Mouse (Mus musculus): ENCODE results near the gene Chrm4. TPM values are rescaled to one million over a fixed set of nuclear protein-coding genes. Genes with fewer than 3 reads are reported as not detected.

Chrm4 gene
- 1.1 and 1.4 TPM in 2 replicates for polyA plus RNA-seq (2014; fragmentation: Nextera tagmentation; extraction: Ambion mirVana)

GRCm38 (mm10) chr2:91926949-91927348, at the start of gene Chrm4:
Gene Chrm4 (plus strand): TSS chr2:91927249.
- H3K4me2 ChIP-seq (ENCODE audit: low read depth, low read length) = no peak within 1 kb of the TSS
- no peak for ATAC-seq (ENCODE audit: low read depth)
- peaks cover 13% of the 10 kb centered on the region; the same call in 1 of the 2 replicates for H3K27me3 ChIP-seq (ENCODE audit: control insufficient read depth, insufficient read depth, low read length)
- 89% methylated on average over 3 of the region's 3 CpGs for WGBS
- no peaks in the 10 kb centered on the region for H3K36me3 ChIP-seq (ENCODE audit: control insufficient read depth, insufficient read depth, low read length)
- H3K9ac ChIP-seq (replicated peaks; ENCODE audit: low read depth, low read length) = no peak within 1 kb of the TSS
- H3K27ac ChIP-seq (ENCODE audit: low read depth, low read length) = no peak within 1 kb of the TSS
- no peaks in the 10 kb centered on the region for H3K9me3 ChIP-seq (ENCODE audit: control insufficient read depth, low read length)
- H3K4me1 ChIP-seq (ENCODE audit: control insufficient read depth, insufficient read depth, low read length) = peaks cover 15% of the 10 kb centered on the region
- H3K4me3 ChIP-seq (ENCODE audit: low read depth, low read length) = no peak within 1 kb of the TSS

- no peak overlapping the region; the same call in 1 of the 2 replicates for H3K27ac ChIP-seq (ENCODE audit: low read depth, low read length)
- 67% methylated on average over 7 of the region's 7 CpGs for WGBS
Measured at GRCm38 (mm10) chr2:91878387-91879180, 48.5 kb upstream of the Chrm4 start.

GRCm38 (mm10) chr2:91883961-91884360, 43.1 kb upstream of the Chrm4 start:
- H3K4me1 ChIP-seq (ENCODE audit: control insufficient read depth, insufficient read depth, low read length) = no peaks in the 10 kb centered on the region
- no peak overlapping the region for H3K4me3 ChIP-seq (ENCODE audit: low read depth, low read length)
- H3K4me2 ChIP-seq (ENCODE audit: low read depth, low read length) = no peak overlapping the region
- no peaks in the 10 kb centered on the region for H3K9me3 ChIP-seq (ENCODE audit: control insufficient read depth, low read length)
- no peak overlapping the region for H3K27ac ChIP-seq (ENCODE audit: low read depth, low read length)
- no peaks in the 10 kb centered on the region for H3K27me3 ChIP-seq (ENCODE audit: control insufficient read depth, insufficient read depth, low read length)
- peaks cover 11% of the 10 kb centered on the region for H3K36me3 ChIP-seq (ENCODE audit: control insufficient read depth, insufficient read depth, low read length)
- WGBS = 87% methylated on average over 4 of the region's 4 CpGs
- no peak for ATAC-seq (ENCODE audit: low read depth)
- H3K9ac ChIP-seq (replicated peaks; ENCODE audit: low read depth, low read length) = no peak overlapping the region

More at GRCm38 (mm10) chr2:91878387-91879180, 48.5 kb upstream of the Chrm4 start:
- Histone ChIP-seq H3K27me3 (ENCODE audit: control insufficient read depth, insufficient read depth, low read length) (no peaks in the 10 kb centered on the region), H3K4me3 (ENCODE audit: low read depth, low read length) (no peak overlapping the region), H3K9ac (replicated peaks; ENCODE audit: low read depth, low read length) (no peak overlapping the region), H3K36me3 (ENCODE audit: control insufficient read depth, insufficient read depth, low read length) (no peaks in the 10 kb centered on the region), H3K4me2 (ENCODE audit: low read depth, low read length) (no peak overlapping the region), H3K4me1 (ENCODE audit: control insufficient read depth, insufficient read depth, low read length) (no peaks in the 10 kb centered on the region), H3K9me3 (ENCODE audit: control insufficient read depth, low read length) (no peaks in the 10 kb centered on the region)
- ATAC-seq (ENCODE audit: low read depth) = no peak

GRCm38 (mm10) chr2:91884616-91885015, 42.4 kb upstream of the Chrm4 start:
- Histone ChIP-seq H3K4me3 (ENCODE audit: low read depth, low read length) (no peak overlapping the region), H3K9ac (replicated peaks; ENCODE audit: low read depth, low read length) (no peak overlapping the region), H3K4me1 (ENCODE audit: control insufficient read depth, insufficient read depth, low read length) (no peaks in the 10 kb centered on the region), H3K4me2 (ENCODE audit: low read depth, low read length) (no peak overlapping the region), H3K27ac (ENCODE audit: low read depth, low read length) (no peak overlapping the region), H3K9me3 (ENCODE audit: control insufficient read depth, low read length) (no peaks in the 10 kb centered on the region), H3K36me3 (ENCODE audit: control insufficient read depth, insufficient read depth, low read length) (peaks cover 11% of the 10 kb centered on the region), H3K27me3 (ENCODE audit: control insufficient read depth, insufficient read depth, low read length) (no peaks in the 10 kb centered on the region)
- ATAC-seq (ENCODE audit: low read depth) = no peak
- WGBS = 82% methylated on average over 4 of the region's 4 CpGs

- Histone ChIP-seq H3K4me3 (ENCODE audit: low read depth, low read length) (no peak overlapping the region), H3K27me3 (ENCODE audit: control insufficient read depth, insufficient read depth, low read length) (no peaks in the 10 kb centered on the region), H3K4me2 (ENCODE audit: low read depth, low read length) (no peak overlapping the region), H3K27ac (ENCODE audit: low read depth, low read length) (no peak overlapping the region), H3K4me1 (ENCODE audit: control insufficient read depth, insufficient read depth, low read length) (no peaks in the 10 kb centered on the region), H3K9ac (replicated peaks; ENCODE audit: low read depth, low read length) (no peak overlapping the region), H3K9me3 (ENCODE audit: control insufficient read depth, low read length) (no peaks in the 10 kb centered on the region), H3K36me3 (ENCODE audit: control insufficient read depth, insufficient read depth, low read length) (no peaks in the 10 kb centered on the region)
- WGBS = 82% methylated on average over 3 of the region's 3 CpGs
- ATAC-seq (ENCODE audit: low read depth) = no peak
Measured at GRCm38 (mm10) chr2:91894716-91895115, 32.3 kb upstream of the Chrm4 start.

GRCm38 (mm10) chr2:91895401-91895800, 31.6 kb upstream of the Chrm4 start:
- WGBS = 87% methylated on average over 3 of the region's 3 CpGs
- Histone ChIP-seq H3K9me3 (ENCODE audit: control insufficient read depth, low read length) (no peaks in the 10 kb centered on the region), H3K27ac (ENCODE audit: low read depth, low read length) (no peak overlapping the region), H3K36me3 (ENCODE audit: control insufficient read depth, insufficient read depth, low read length) (no peaks in the 10 kb centered on the region), H3K4me2 (ENCODE audit: low read depth, low read length) (no peak overlapping the region), H3K27me3 (ENCODE audit: control insufficient read depth, insufficient read depth, low read length) (no peaks in the 10 kb centered on the region), H3K4me1 (ENCODE audit: control insufficient read depth, insufficient read depth, low read length) (no peaks in the 10 kb centered on the region), H3K4me3 (ENCODE audit: low read depth, low read length) (no peak overlapping the region), H3K9ac (replicated peaks; ENCODE audit: low read depth, low read length) (no peak overlapping the region)
- ATAC-seq (ENCODE audit: low read depth) = no peak

- Histone ChIP-seq H3K27ac (ENCODE audit: low read depth, low read length) (no peak overlapping the region), H3K4me2 (ENCODE audit: low read depth, low read length) (no peak overlapping the region), H3K4me3 (ENCODE audit: low read depth, low read length) (no peak overlapping the region), H3K9me3 (ENCODE audit: control insufficient read depth, low read length) (no peaks in the 10 kb centered on the region), H3K27me3 (ENCODE audit: control insufficient read depth, insufficient read depth, low read length) (no peaks in the 10 kb centered on the region), H3K4me1 (ENCODE audit: control insufficient read depth, insufficient read depth, low read length) (no peaks in the 10 kb centered on the region), H3K36me3 (ENCODE audit: control insufficient read depth, insufficient read depth, low read length) (no peaks in the 10 kb centered on the region), H3K9ac (replicated peaks; ENCODE audit: low read depth, low read length) (no peak overlapping the region)
- ATAC-seq (ENCODE audit: low read depth) = no peak
Measured at GRCm38 (mm10) chr2:91897968-91898367, 29.1 kb upstream of the Chrm4 start.

- Histone ChIP-seq H3K36me3 (ENCODE audit: control insufficient read depth, insufficient read depth, low read length) (no peaks in the 10 kb centered on the region), H3K4me2 (ENCODE audit: low read depth, low read length) (no peak overlapping the region), H3K9ac (replicated peaks; ENCODE audit: low read depth, low read length) (no peak overlapping the region), H3K27ac (ENCODE audit: low read depth, low read length) (no peak overlapping the region), H3K4me3 (ENCODE audit: low read depth, low read length) (no peak overlapping the region), H3K27me3 (ENCODE audit: control insufficient read depth, insufficient read depth, low read length) (no peaks in the 10 kb centered on the region), H3K9me3 (ENCODE audit: control insufficient read depth, low read length) (no peaks in the 10 kb centered on the region), H3K4me1 (ENCODE audit: control insufficient read depth, insufficient read depth, low read length) (no peaks in the 10 kb centered on the region)
- no peak for ATAC-seq (ENCODE audit: low read depth)
- 95% methylated on average over 3 of the region's 3 CpGs for WGBS
Measured at GRCm38 (mm10) chr2:91899141-91899540, 27.9 kb upstream of the Chrm4 start.

- no peak overlapping the region for H3K4me2 ChIP-seq (ENCODE audit: low read depth, low read length)
- no peak for ATAC-seq (ENCODE audit: low read depth)
- no peaks in the 10 kb centered on the region for H3K27me3 ChIP-seq (ENCODE audit: control insufficient read depth, insufficient read depth, low read length)
- H3K9ac ChIP-seq (replicated peaks; ENCODE audit: low read depth, low read length) = no peak overlapping the region
- no peaks in the 10 kb centered on the region for H3K9me3 ChIP-seq (ENCODE audit: control insufficient read depth, low read length)
- no peaks in the 10 kb centered on the region for H3K36me3 ChIP-seq (ENCODE audit: control insufficient read depth, insufficient read depth, low read length)
- 96% methylated on average over 8 of the region's 8 CpGs for WGBS
- no peak overlapping the region for H3K27ac ChIP-seq (ENCODE audit: low read depth, low read length)
- no peaks in the 10 kb centered on the region for H3K4me1 ChIP-seq (ENCODE audit: control insufficient read depth, insufficient read depth, low read length)
- no peak overlapping the region for H3K4me3 ChIP-seq (ENCODE audit: low read depth, low read length)
Measured at GRCm38 (mm10) chr2:91900431-91900830, 26.6 kb upstream of the Chrm4 start.
